Mouse (Mus musculus) cerebellum, postnatal 10 days (tissue): ENCODE data around the gene Dok3.
"Not testable (repeated sequence)": the region's sequence is repeated elsewhere in the genome, so short reads cannot be mapped to it uniquely, and the experiment has no call there.

ENCODE experiments used
- DNase-seq, 2 experiments: peaks; one replicate each; pipeline ENCODE4 v3.0.0; 2021; ENCODE audit warnings: mixed read lengths in 2 of 2

The Dok3 gene

GRCm38 (mm10) chr13:55529198-55529915, at the start of gene Dok3:
Gene Dok3 (minus strand): TSS chr13:55529296.
- DNase-seq: peak; percentile 20 to 27

GRCm38 (mm10) chr13:55578086-55578485, 49.0 kb upstream of the Dok3 start:
- no peak for DNase-seq

GRCm38 (mm10) chr13:55576872-55577271, 47.8 kb upstream of the Dok3 start:
- DNase-seq: not testable (repeated sequence)

GRCm38 (mm10) chr13:55575932-55576331, 46.8 kb upstream of the Dok3 start:
- DNase-seq: no peak

- DNase-seq: no peak
Measured at GRCm38 (mm10) chr13:55574321-55574720, 45.2 kb upstream of the Dok3 start.

- DNase-seq: no peak
Measured at GRCm38 (mm10) chr13:55573432-55573831, 44.3 kb upstream of the Dok3 start, which contains the start of gene Tmed9. Gene Tmed9 (plus strand): TSS chr13:55573732.

- DNase-seq: no peak
Measured at GRCm38 (mm10) chr13:55571977-55572376, 42.9 kb upstream of the Dok3 start.

GRCm38 (mm10) chr13:55571027-55571751, 42.1 kb upstream of the Dok3 start, which contains the start of gene Fam193b:
Gene Fam193b (minus strand): TSS chr13:55571120.
- DNase-seq: peak; percentile 97 to 98

GRCm38 (mm10) chr13:55570286-55570973, 41.3 kb upstream of the Dok3 start:
- peak; percentile 74 to 80 for DNase-seq

GRCm38 (mm10) chr13:55569726-55570285, 40.7 kb upstream of the Dok3 start:
- DNase-seq: peak; percentile 64

- DNase-seq: not testable (repeated sequence)
Measured at GRCm38 (mm10) chr13:55568524-55568923, 39.4 kb upstream of the Dok3 start.

GRCm38 (mm10) chr13:55567949-55568348, 38.9 kb upstream of the Dok3 start:
- no peak for DNase-seq

- DNase-seq: no peak
Measured at GRCm38 (mm10) chr13:55567001-55567400, 37.9 kb upstream of the Dok3 start.

- DNase-seq: no peak
Measured at GRCm38 (mm10) chr13:55563266-55563879, 34.3 kb upstream of the Dok3 start.

GRCm38 (mm10) chr13:55557499-55557898, 28.4 kb upstream of the Dok3 start:
- no peak for DNase-seq

GRCm38 (mm10) chr13:55555921-55556320, 26.8 kb upstream of the Dok3 start:
- DNase-seq: no peak

GRCm38 (mm10) chr13:55549061-55549460, 20.0 kb upstream of the Dok3 start:
- no peak for DNase-seq

GRCm38 (mm10) chr13:55548426-55548825, 19.3 kb upstream of the Dok3 start:
- DNase-seq: no peak

- no peak for DNase-seq
Measured at GRCm38 (mm10) chr13:55547916-55548315, 18.8 kb upstream of the Dok3 start.

GRCm38 (mm10) chr13:55544792-55545191, 15.7 kb upstream of the Dok3 start:
- no peak for DNase-seq

GRCm38 (mm10) chr13:55543447-55543846, 14.4 kb upstream of the Dok3 start:
- no peak for DNase-seq

- peak; percentile 44 to 52 for DNase-seq
Measured at GRCm38 (mm10) chr13:55542891-55543290, 13.8 kb upstream of the Dok3 start.

GRCm38 (mm10) chr13:55540933-55541332, 11.8 kb upstream of the Dok3 start:
- peak; percentile 65 to 67 for DNase-seq
